Mouse (Mus musculus) c-Kit-positive CD71-positive TER-119-positive erythroid progenitor cells, embryonic 14.5 days (primary cell): ENCODE data around the gene Nes.
A peak's percentile ranks its signal among the peaks of the same experiment; 100 is the strongest.

Experiments used
- DNase-seq: peaks from one replicate; pipeline ENCODE4 v3.0.0-alpha.2; 2013; ENCODE audit warnings: low spot score

The Nes gene

GRCm38 (mm10) chr3:87949955-87950515, 20.8 kb upstream of the Nes start:
- DNase-seq, result no peak

- DNase-seq, result no peak
Measured at GRCm38 (mm10) chr3:87951946-87952345, 18.9 kb upstream of the Nes start.

GRCm38 (mm10) chr3:87952440-87952839, 18.4 kb upstream of the Nes start:
- DNase-seq, result no peak

- no peak for DNase-seq
Measured at GRCm38 (mm10) chr3:87958056-87958455, 12.8 kb upstream of the Nes start.

DNA sequence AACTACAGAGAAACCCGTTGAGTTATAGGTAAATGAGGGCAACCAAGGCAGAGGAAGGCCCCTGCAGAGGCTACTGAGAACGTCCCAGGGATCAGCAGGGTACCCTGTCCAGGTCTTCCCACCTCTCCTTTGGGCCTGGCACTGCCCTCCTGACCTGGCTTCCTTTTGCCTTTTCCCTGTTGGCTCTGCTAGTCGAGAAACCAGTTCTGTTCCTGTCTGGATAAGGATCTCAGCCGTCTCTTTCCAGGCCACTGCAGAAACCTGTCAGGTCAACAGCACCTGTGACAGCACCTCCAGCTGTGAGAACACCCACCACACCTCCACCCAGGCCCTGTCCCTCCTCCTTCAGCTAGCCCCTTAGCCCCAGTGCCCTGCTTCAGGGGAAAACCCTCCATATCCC, 12.4 kb upstream of the Nes start:
- DNase-seq, result no peak

DNA sequence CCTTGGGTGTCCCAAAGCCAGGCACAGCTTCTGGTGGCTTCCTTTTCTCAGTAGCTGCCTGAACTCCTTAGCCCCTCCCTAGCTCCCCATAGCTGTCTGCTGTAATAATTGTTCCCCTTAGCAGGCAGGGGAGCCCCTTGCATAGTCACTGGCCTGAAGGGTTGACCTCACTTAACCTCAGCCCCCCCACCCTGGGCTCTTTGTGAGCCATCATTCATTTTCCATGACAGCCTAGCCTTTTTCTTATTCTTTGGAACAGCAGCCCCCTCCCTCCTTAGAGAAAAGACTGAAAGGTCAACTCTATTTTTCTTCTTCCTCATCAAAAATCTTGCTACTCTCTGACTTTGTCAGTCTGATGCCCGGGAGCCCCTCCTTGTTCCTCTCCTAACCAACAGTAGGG, 11.9 kb upstream of the Nes start:
- no peak for DNase-seq

DNA sequence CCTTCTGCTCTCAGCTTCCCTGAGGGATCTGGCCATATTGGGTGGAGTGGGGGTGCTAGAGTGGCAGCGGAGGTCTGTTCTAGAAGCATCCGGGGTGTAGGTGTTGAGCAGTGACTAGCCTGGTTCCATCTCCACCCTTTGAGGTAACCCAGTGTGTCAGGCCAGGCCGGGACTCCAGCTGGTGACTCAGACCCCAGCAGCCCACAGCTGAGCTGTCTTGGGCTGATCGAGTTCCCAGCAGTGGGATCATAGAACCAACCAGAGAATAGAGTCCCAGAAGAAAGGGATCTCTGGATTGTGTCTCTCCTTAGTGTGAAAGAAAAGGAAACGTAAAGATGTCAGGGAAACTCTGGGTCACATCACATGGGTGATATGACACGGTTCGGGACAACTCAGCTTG, 11.5 kb upstream of the Nes start:
- no peak for DNase-seq

DNA sequence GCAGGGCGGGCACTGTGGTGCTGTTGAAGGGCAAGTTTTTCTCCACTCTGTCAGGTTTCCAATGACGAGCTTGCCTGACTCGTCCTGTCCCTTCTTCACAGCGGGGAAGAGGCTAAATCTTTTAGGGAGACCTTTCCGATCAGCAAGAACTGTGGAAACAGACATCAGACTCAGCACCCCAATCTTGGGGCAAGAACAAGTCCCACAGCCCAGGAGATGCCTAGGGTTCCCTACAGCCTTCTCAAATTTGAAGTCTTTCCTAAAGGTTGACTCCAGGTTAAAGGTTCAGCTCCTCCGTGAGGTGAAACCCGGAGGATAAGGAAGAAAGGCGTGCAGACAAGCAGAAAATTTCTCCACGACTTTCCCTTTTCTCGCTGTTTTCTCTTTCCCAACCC, 10.7 kb upstream of the Nes start:
- no peak for DNase-seq

DNA sequence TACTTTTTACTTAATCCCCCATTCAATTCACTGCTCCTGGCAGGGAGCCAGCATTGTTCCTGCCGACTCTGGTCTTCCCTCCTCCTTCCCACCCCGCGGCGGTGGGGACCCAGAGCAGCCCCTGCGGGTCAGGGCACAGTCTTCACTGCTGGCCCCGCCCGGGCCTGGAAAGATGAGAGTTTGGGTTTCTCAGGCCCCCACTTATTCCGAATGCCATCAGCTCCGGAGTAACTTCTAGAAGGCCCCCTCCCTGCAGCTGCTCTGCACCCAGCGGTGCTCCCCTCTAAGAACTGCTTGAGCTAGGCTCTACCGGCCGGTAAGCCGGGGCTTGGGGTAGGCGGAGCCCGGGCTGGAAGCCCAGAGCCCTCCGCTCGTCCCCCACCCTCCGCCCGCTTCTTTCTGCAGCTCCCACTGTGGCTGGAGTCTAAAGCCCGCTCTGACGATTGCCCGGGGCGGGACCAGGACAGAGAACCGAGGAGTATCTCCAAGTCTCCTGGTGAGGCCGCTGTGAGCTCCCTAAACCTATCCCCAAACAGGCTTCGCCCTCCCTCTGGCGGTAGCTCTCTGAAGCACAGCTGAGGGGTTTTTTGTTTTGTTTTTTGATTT, 10.2 kb upstream of the Nes start:
- peak; percentile 63 for DNase-seq

GRCm38 (mm10) chr3:87970184-87970938, 517 bp upstream of the Nes start:
- peak; percentile 51 for DNase-seq

- no peak for DNase-seq
Measured at GRCm38 (mm10) chr3:87971489-87972202, 768 bp downstream of the Nes start.

GRCm38 (mm10) chr3:87972203-87972664, 1.4 kb downstream of the Nes start:
- no peak for DNase-seq

GRCm38 (mm10) chr3:87972776-87973175, 1.9 kb downstream of the Nes start:
- DNase-seq, result no peak

DNA sequence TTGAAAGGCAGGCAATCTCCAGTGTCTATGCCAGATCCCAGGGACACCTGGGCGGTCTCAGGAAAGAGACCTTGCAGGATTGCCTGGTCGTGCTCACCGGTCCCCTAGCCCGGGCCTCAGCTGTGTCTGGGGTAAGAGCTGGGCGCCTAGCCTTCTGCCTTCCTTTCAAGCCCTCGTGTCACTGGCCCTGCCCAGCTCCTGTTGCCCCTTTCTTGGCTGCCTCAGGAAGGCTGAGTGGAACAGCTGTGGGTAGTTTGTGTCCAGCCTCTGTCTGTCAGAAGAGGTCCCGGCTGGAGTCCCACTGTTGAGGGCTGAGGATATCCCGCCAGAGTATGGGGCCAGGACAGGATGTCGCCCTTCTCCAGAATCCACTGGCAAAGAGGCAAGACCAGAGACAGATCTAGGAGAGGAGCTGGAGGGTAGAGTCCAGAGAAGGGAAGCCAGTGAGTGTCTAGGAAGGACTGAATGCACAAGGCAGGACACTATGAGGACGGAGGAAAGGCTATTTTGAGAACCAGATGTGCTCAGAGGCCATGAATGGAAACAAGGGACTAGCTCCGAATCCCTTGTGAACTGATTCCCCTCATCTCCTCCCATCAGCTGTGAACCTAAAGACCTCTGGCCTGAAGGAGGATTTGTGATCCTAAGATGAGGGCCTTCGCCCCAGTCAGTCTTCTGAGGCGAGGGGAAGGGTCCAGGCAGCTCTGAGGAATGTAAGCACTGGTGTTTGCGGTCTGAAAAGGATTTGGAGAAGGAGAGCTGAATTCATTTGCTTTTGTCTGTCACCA, 2.9 kb downstream of the Nes start:
- no peak for DNase-seq

DNA sequence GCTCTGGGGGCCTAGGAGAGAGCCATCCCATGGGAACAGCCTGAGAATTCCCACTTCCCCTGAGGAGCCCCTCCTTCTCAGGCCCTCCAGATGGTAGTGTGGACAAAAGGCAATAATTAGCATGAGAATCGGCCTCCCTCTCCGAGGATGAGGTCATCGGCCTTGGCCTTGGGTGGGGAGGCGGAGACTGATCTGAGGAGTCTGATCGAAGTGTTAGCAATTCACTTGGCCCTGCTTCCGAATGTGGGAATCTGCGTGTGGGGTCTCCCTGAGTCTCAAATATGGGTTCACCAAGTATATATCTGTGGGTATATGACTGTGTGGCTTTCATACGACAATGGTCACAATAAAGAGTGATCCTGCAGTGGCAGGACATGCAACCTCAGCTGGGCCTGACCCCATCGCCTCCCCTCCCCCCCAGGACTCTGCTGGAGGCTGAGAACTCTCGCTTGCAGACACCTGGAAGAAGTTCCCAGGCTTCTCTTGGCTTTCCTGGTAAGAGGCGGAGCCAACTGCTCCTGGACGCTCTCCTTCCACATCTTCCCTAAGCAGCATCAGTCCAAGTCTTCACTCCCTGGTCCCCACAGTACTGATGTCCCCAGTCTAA, 3.6 kb downstream of the Nes start:
- no peak for DNase-seq

- DNase-seq, result no peak
Measured at GRCm38 (mm10) chr3:87979493-87979892, 8.6 kb downstream of the Nes start.

GRCm38 (mm10) chr3:87980085-87980484, 9.2 kb downstream of the Nes start:
- no peak for DNase-seq

- no peak for DNase-seq
Measured at GRCm38 (mm10) chr3:87980728-87981127, 9.8 kb downstream of the Nes start.

DNA sequence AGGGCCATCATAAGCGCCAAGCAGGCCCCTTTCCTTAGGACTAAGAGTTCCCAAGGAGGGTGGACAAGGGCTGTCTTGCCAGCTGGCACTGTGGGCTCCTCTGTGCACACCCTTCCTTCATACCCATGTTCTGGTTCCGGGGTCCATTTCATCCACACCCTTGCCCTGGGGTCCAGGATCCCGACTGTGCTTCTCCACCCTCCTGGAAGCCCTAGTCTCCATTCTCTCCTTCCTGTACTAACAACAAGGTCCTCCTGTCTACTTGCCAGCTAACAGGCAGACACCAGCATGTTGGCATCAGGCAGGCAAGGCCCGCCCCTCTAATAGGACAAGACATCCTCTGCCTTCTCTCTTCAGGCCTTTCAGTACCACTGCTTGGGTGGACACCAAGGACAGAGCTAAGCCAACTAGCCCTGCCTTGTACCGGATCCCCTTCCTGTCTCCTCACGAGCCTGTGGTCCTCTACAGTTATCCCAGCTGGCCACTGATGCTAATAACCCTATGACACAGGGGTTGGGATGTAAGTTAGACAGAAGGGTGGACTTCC, 10.4 kb downstream of the Nes start:
- DNase-seq, result no peak

- no peak for DNase-seq
Measured at GRCm38 (mm10) chr3:87981894-87982835, 11.3 kb downstream of the Nes start.
